Mouse (Mus musculus): ENCODE measurements around the gene Tbc1d14. TPM values are rescaled to one million over a fixed set of nuclear protein-coding genes. Genes with fewer than 3 reads are reported as not detected.

Gene Tbc1d14
- total and polyA plus RNA-seq, 3 experiments, result 8.0 to 15.7 (median 13.1) TPM

- Histone ChIP-seq H3K4me1 (ENCODE audit: insufficient read depth, low read depth, low read length) (peaks cover 3% of the 10 kb centered on the region; the same call in 1 of the 2 replicates), H3K27me3 (ENCODE audit: insufficient read depth, low read length) (no peaks in the 10 kb centered on the region), H3K4me3 (ENCODE audit: low read depth, low read length) (no peak overlapping the region), H3K36me3 (replicated peaks) (peaks cover 18% of the 10 kb centered on the region), H3K9me3 (replicated peaks) (no peaks in the 10 kb centered on the region)
- no peak for ATAC-seq (ENCODE audit: extremely low read depth, insufficient number of reproducible peaks, low FRiP score, poor library complexity, severe bottlenecking)
- DNase-seq (ENCODE audit: low spot score), result no peak
- TF ChIP-seq POLR2AphosphoS5 (IDR thresholded peaks at IDR 0.05; ENCODE audit: insufficient replicate concordance, low read depth, low read length) (no peak), CTCF (IDR thresholded peaks at IDR 0.05; ENCODE audit: low read depth, low read length) (no peak), GATA2 (IDR thresholded peaks at IDR 0.05; ENCODE audit: borderline replicate concordance, low read depth, low read length) (no peak)
These were observed 52.1 kb downstream of the Tbc1d14 start for GRCm38 (mm10) chr5:36540928-36541327.

- DNase-seq (ENCODE audit: low spot score) (peak; percentile 27), ATAC-seq (ENCODE audit: extremely low read depth, insufficient number of reproducible peaks, low FRiP score, poor library complexity, severe bottlenecking) (peak; percentile 45)
- peaks cover 20% of the 10 kb centered on the region for H3K36me3 ChIP-seq (replicated peaks)
- TF ChIP-seq GATA1 (IDR thresholded peaks at IDR 0.05; ENCODE audit: borderline replicate concordance, low read length) (no peak), CTCF (IDR thresholded peaks at IDR 0.05; ENCODE audit: low read depth, low read length) (peak; percentile 74)
- no peaks in the 10 kb centered on the region for H3K27me3 ChIP-seq (ENCODE audit: insufficient read depth, low read length)
- no peak overlapping the region for H3K4me3 ChIP-seq (ENCODE audit: low read depth, low read length)
- H3K4me1 ChIP-seq (ENCODE audit: insufficient read depth, low read depth, low read length), result peaks cover 9% of the 10 kb centered on the region
- H3K9me3 ChIP-seq (replicated peaks), result no peaks in the 10 kb centered on the region
These were observed 54.4 kb downstream of the Tbc1d14 start for GRCm38 (mm10) chr5:36538576-36539187.

GRCm38 (mm10) chr5:36536424-36536823 is 56.7 kb downstream of the Tbc1d14 start:
- Histone ChIP-seq H3K9me3 (replicated peaks) (no peaks in the 10 kb centered on the region), H3K4me3 (ENCODE audit: low read depth, low read length) (no peak overlapping the region), H3K4me1 (ENCODE audit: insufficient read depth, low read depth, low read length) (peaks cover 11% of the 10 kb centered on the region), H3K27me3 (ENCODE audit: insufficient read depth, low read length) (no peaks in the 10 kb centered on the region), H3K36me3 (replicated peaks) (peaks cover 16% of the 10 kb centered on the region)
- TF ChIP-seq GATA1 (IDR thresholded peaks at IDR 0.05; ENCODE audit: borderline replicate concordance, low read length) (no peak), CTCF (IDR thresholded peaks at IDR 0.05; ENCODE audit: low read depth, low read length) (no peak), POLR2AphosphoS5 (IDR thresholded peaks at IDR 0.05; ENCODE audit: insufficient replicate concordance, low read depth, low read length) (no peak), GATA2 (IDR thresholded peaks at IDR 0.05; ENCODE audit: borderline replicate concordance, low read depth, low read length) (no peak), TAL1 (conservative IDR thresholded peaks at IDR 0.05; ENCODE audit: low read depth, low read length) (no peak)
- DNase-seq (ENCODE audit: low spot score) (no peak), ATAC-seq (ENCODE audit: extremely low read depth, insufficient number of reproducible peaks, low FRiP score, poor library complexity, severe bottlenecking) (no peak)

- no peak for TF ChIP-seq CTCF (IDR thresholded peaks at IDR 0.05; ENCODE audit: low read depth, low read length)
- TF ChIP-seq GATA1 (IDR thresholded peaks at IDR 0.05; ENCODE audit: borderline replicate concordance, low read length), result no peak
- no peak for TF ChIP-seq POLR2AphosphoS5 (IDR thresholded peaks at IDR 0.05; ENCODE audit: insufficient replicate concordance, low read depth, low read length)
- TF ChIP-seq GATA2 (IDR thresholded peaks at IDR 0.05; ENCODE audit: borderline replicate concordance, low read depth, low read length), result no peak
- TF ChIP-seq TAL1 (conservative IDR thresholded peaks at IDR 0.05; ENCODE audit: low read depth, low read length), result no peak
- Histone ChIP-seq H3K36me3 (replicated peaks) (peaks cover 13% of the 10 kb centered on the region), H3K27me3 (ENCODE audit: insufficient read depth, low read length) (no peaks in the 10 kb centered on the region), H3K4me1 (ENCODE audit: insufficient read depth, low read depth, low read length) (peaks cover 15% of the 10 kb centered on the region), H3K9me3 (replicated peaks) (no peaks in the 10 kb centered on the region), H3K4me3 (ENCODE audit: low read depth, low read length) (no peak overlapping the region)
- no peak for DNase-seq (ENCODE audit: low spot score)
- no peak for ATAC-seq (ENCODE audit: extremely low read depth, insufficient number of reproducible peaks, low FRiP score, poor library complexity, severe bottlenecking)
These were observed 57.5 kb downstream of the Tbc1d14 start for GRCm38 (mm10) chr5:36535438-36536176.

- Histone ChIP-seq H3K27me3 (ENCODE audit: insufficient read depth, low read length) (no peaks in the 10 kb centered on the region), H3K4me1 (ENCODE audit: insufficient read depth, low read depth, low read length) (peaks cover 26% of the 10 kb centered on the region), H3K36me3 (replicated peaks) (peaks cover 8% of the 10 kb centered on the region), H3K4me3 (ENCODE audit: low read depth, low read length) (no peak overlapping the region), H3K9me3 (replicated peaks) (no peaks in the 10 kb centered on the region)
- no peak for ATAC-seq (ENCODE audit: extremely low read depth, insufficient number of reproducible peaks, low FRiP score, poor library complexity, severe bottlenecking)
- no peak for DNase-seq (ENCODE audit: low spot score)
- TF ChIP-seq GATA1 (IDR thresholded peaks at IDR 0.05; ENCODE audit: borderline replicate concordance, low read length), result no peak
These were observed 58.5 kb downstream of the Tbc1d14 start for GRCm38 (mm10) chr5:36534455-36535030.

GRCm38 (mm10) chr5:36530129-36530751 is 62.8 kb downstream of the Tbc1d14 start:
- TF ChIP-seq GATA2 (IDR thresholded peaks at IDR 0.05; ENCODE audit: borderline replicate concordance, low read depth, low read length) (no peak), POLR2AphosphoS5 (IDR thresholded peaks at IDR 0.05; ENCODE audit: insufficient replicate concordance, low read depth, low read length) (no peak), CTCF (IDR thresholded peaks at IDR 0.05; ENCODE audit: low read depth, low read length) (no peak), TAL1 (conservative IDR thresholded peaks at IDR 0.05; ENCODE audit: low read depth, low read length) (no peak), GATA1 (IDR thresholded peaks at IDR 0.05; ENCODE audit: borderline replicate concordance, low read length) (no peak)
- Histone ChIP-seq H3K4me1 (ENCODE audit: insufficient read depth, low read depth, low read length) (peaks cover 34% of the 10 kb centered on the region), H3K4me3 (ENCODE audit: low read depth, low read length) (peak overlapping the region; percentile 77), H3K27me3 (ENCODE audit: insufficient read depth, low read length) (no peaks in the 10 kb centered on the region), H3K36me3 (replicated peaks) (peaks cover 37% of the 10 kb centered on the region), H3K9me3 (replicated peaks) (no peaks in the 10 kb centered on the region)
- DNase-seq (ENCODE audit: low spot score) (peak; percentile 83), ATAC-seq (ENCODE audit: extremely low read depth, insufficient number of reproducible peaks, low FRiP score, poor library complexity, severe bottlenecking) (peak; percentile 95)

Measured in G1E (cell line).